Mouse (Mus musculus) CH12.LX (cell line): ENCODE measurements at regions not wholly inside any gene's neighbourhood (a gene's known extent, or its start where the extent isn't known, plus 50 kb on each side); places are given as distances from the start of the nearest gene placed in this dataset.

Experiments used
- DNase-seq: peaks from one replicate; pipeline ENCODE4 v3.0.0-alpha.2; 2013; ENCODE audit errors: extremely low read depth
- H3K27ac ChIP-seq: 2 replicates; pipeline ENCODE4 v1.5.1; 2012; ENCODE audit warnings: low read depth, mild to moderate bottlenecking, control low read depth, moderate library complexity; ENCODE audit not compliant: insufficient read depth
- H3K27me3 ChIP-seq: replicated peaks from 2 replicates; pipeline ENCODE3; 2012; ENCODE audit warnings: inconsistent platforms
- H3K36me3 ChIP-seq, 2 experiments: replicated peaks in 1 of 2; 2 replicates each; pipeline versions ENCODE3 to v1.6.1; 2012; ENCODE audit warnings: inconsistent platforms in 1 of 2, low read length in 1 of 2, mild to moderate bottlenecking in 1 of 2, mixed read lengths in 1 of 2, moderate library complexity in 1 of 2; ENCODE audit not compliant: control insufficient read depth in 1 of 2, insufficient read depth in 1 of 2
- H3K4me1 ChIP-seq, 2 experiments: 2 replicates each; pipeline ENCODE4 v1.6.1; 2012; ENCODE audit warnings: inconsistent platforms in 1 of 2, moderate library complexity in 1 of 2; ENCODE audit not compliant: insufficient read depth in 2 of 2, control insufficient read depth in 1 of 2
- H3K4me2 ChIP-seq: 2 replicates; pipeline ENCODE4 v1.6.1; 2012; ENCODE audit warnings: low read depth, mild to moderate bottlenecking, control low read depth; ENCODE audit not compliant: poor library complexity, insufficient read depth, severe bottlenecking
- H3K4me3 ChIP-seq, 3 experiments: fragments of 150-350 bp in 1 of 3; sonication (generic) in 1 of 3; replicated peaks in 1 of 3; 2 replicates each; pipeline versions ENCODE3 to v1.5.1; 2011 to 2012; ENCODE audit warnings: low read depth in 2 of 3, low read length in 2 of 3, mild to moderate bottlenecking in 2 of 3, moderate library complexity in 2 of 3, control low read depth in 1 of 3, improper control_type of control experiment in 1 of 3, inconsistent platforms in 1 of 3, mixed read lengths in 1 of 3; ENCODE audit not compliant: poor library complexity in 1 of 3
- H3K79me2 ChIP-seq: replicated peaks from 2 replicates; pipeline ENCODE4 v1.6.1; 2012; ENCODE audit warnings: mild to moderate bottlenecking, moderate library complexity; ENCODE audit not compliant: control insufficient read depth, poor library complexity, insufficient read depth, severe bottlenecking; ENCODE audit errors: extremely low read depth
- H3K9ac ChIP-seq: 2 replicates; pipeline ENCODE4 v1.6.1; 2012; ENCODE audit warnings: low read depth, mild to moderate bottlenecking, control low read depth, moderate library complexity; ENCODE audit not compliant: insufficient read depth
- H3K9me3 ChIP-seq: replicated peaks from 2 replicates; pipeline ENCODE3; 2012; ENCODE audit warnings: low read length, inconsistent platforms, mixed read lengths
- BHLHE40 ChIP-seq: IDR thresholded peaks from 2 replicates; pipeline ENCODE4 v1.6.1; 2011; ENCODE audit warnings: mild to moderate bottlenecking, low read depth, low read length, improper control_type of control experiment
- CHD1 ChIP-seq: IDR thresholded peaks from 2 replicates; pipeline ENCODE4 v1.6.1; 2012; ENCODE audit warnings: low read depth, low read length, improper control_type of control experiment, inconsistent platforms
- CHD2 ChIP-seq: IDR thresholded peaks from 2 replicates; pipeline ENCODE4 v1.6.1; 2011; ENCODE audit warnings: low read length, improper control_type of control experiment
- ELF1 ChIP-seq: IDR thresholded peaks from 2 replicates; pipeline ENCODE4 v1.6.1; 2014; ENCODE audit warnings: low read depth, mild to moderate bottlenecking, inconsistent platforms, low read length, improper control_type of control experiment
- EP300 ChIP-seq: IDR thresholded peaks from 2 replicates; pipeline ENCODE4 v1.6.1; 2011; ENCODE audit warnings: low read length, improper control_type of control experiment
- IRF4 ChIP-seq: IDR thresholded peaks from 2 replicates; pipeline ENCODE4 v1.6.1; 2014; ENCODE audit warnings: low read depth, mild to moderate bottlenecking, inconsistent platforms, low read length, improper control_type of control experiment
- JUN ChIP-seq: IDR thresholded peaks from 2 replicates; pipeline ENCODE4 v1.6.1; 2011; ENCODE audit warnings: low read depth, mild to moderate bottlenecking, low read length, improper control_type of control experiment, moderate library complexity; ENCODE audit not compliant: insufficient read depth
- JUND ChIP-seq: conservative IDR thresholded peaks from 2 replicates; pipeline ENCODE4 v1.6.1; 2011; ENCODE audit warnings: low read depth, low read length, improper control_type of control experiment
- KAT2A ChIP-seq: IDR thresholded peaks from 2 replicates; pipeline ENCODE4 v1.6.1; 2012; ENCODE audit warnings: low read length, improper control_type of control experiment, inconsistent platforms; ENCODE audit not compliant: insufficient replicate concordance
- MAFK ChIP-seq: IDR thresholded peaks from 2 replicates; pipeline ENCODE4 v1.6.1; 2011; ENCODE audit warnings: low read length, improper control_type of control experiment; ENCODE audit not compliant: insufficient replicate concordance
- MAX ChIP-seq: IDR thresholded peaks from 2 replicates; pipeline ENCODE4 v1.6.1; 2011; ENCODE audit warnings: low read length, improper control_type of control experiment
- MYC ChIP-seq: IDR thresholded peaks from 2 replicates; pipeline ENCODE4 v1.6.1; 2011; ENCODE audit warnings: low read depth, mild to moderate bottlenecking, improper control_type of control experiment, low read length
- NELFE ChIP-seq: IDR thresholded peaks from 2 replicates; pipeline ENCODE4 v1.6.1; 2011; ENCODE audit warnings: low read depth, low read length, improper control_type of control experiment
- PAX5 ChIP-seq: IDR thresholded peaks from 2 replicates; pipeline ENCODE4 v1.6.1; 2012; ENCODE audit warnings: low read length, inconsistent platforms, mixed read lengths
- RAD21 ChIP-seq: IDR thresholded peaks from 2 replicates; pipeline ENCODE4 v1.6.1; 2011; ENCODE audit warnings: low read depth, mild to moderate bottlenecking, low read length, improper control_type of control experiment, moderate library complexity
- SMC3 ChIP-seq: IDR thresholded peaks from 2 replicates; pipeline ENCODE4 v1.6.1; 2011; ENCODE audit warnings: low read depth, low read length, improper control_type of control experiment
- TBP ChIP-seq: conservative IDR thresholded peaks from 2 replicates; pipeline ENCODE4 v1.6.1; 2011; ENCODE audit warnings: low read depth, low read length, improper control_type of control experiment
- TCF12 ChIP-seq: IDR thresholded peaks from 2 replicates; pipeline ENCODE4 v1.6.1; 2014; ENCODE audit warnings: low read depth, mild to moderate bottlenecking, inconsistent platforms, low read length, improper control_type of control experiment
- USF1 ChIP-seq: IDR thresholded peaks from 2 replicates; pipeline ENCODE4 v1.6.1; 2014; ENCODE audit warnings: low read depth, mild to moderate bottlenecking, inconsistent platforms, low read length, improper control_type of control experiment
- ZKSCAN1 ChIP-seq: IDR thresholded peaks from 2 replicates; pipeline ENCODE4 v1.6.1; 2012; ENCODE audit warnings: low read depth, inconsistent platforms, low read length, improper control_type of control experiment, borderline replicate concordance
- ZMIZ1 ChIP-seq: IDR thresholded peaks from 2 replicates; pipeline ENCODE4 v1.6.1; 2012; ENCODE audit warnings: low read depth, mild to moderate bottlenecking, inconsistent platforms, low read length, improper control_type of control experiment
- ZNF384 ChIP-seq: IDR thresholded peaks from 2 replicates; pipeline ENCODE4 v1.6.1; 2012; ENCODE audit warnings: low read depth, low read length, improper control_type of control experiment, inconsistent platforms
- dilution Hi-C: fragments of 300-500 bp; cut with MboI; formaldehyde crosslinking; loops from 2 replicates; pipeline ENCODE4 v1.14.3; 2020; ENCODE audit warnings: low sequenced_read_pairs; ENCODE audit not compliant: extremely low pct_unique_long_range_greater_than_20kb, extremely low pct_ligation_motif_present
- in situ Hi-C: fragments of 300-500 bp; cut with MboI; formaldehyde crosslinking; loops from 3 replicates; pipeline ENCODE4 v1.14.3; 2019; ENCODE audit warnings: low sequenced_read_pairs, low pct_ligation_motif_present, low pct_unique_long_range_greater_than_20kb, mixed read lengths

DNA sequence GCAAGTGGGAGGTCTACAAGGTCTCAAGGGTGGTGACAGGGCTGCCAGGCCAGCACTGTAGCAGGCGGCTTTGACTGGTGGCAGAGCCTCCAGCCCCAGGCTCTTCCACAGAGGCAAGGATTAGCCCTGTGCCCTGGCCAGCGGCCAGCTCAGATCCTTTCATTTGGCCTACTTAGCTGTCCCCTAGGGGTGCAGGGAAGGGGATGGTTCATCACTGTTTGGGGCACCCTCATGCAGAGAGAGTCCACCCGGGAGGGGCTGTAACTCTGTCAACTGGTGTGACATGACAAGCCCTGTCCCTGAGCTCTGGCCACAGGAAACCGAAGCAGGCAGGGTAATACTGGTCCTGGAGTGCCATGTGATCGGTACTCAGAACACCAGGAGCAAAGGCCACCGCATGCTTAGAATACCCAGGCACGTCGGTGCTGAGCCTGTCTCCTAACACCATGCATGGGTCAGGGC is 378.4 kb downstream of the Zfp536 start:
- in situ Hi-C loops (no loop called here), dilution Hi-C loops (no loop called here)
- Histone ChIP-seq H3K36me3 (no peaks in the 10 kb centered on the region), H3K27ac (no peak overlapping the region), H3K27me3 (no peaks in the 10 kb centered on the region), H3K4me2 (no peak overlapping the region), H3K4me3 (no peak overlapping the region), H3K9me3 (peaks cover 91% of the 10 kb centered on the region), H3K9ac (no peak overlapping the region), H3K79me2 (no peaks in the 10 kb centered on the region), H3K4me1 (no peaks in the 10 kb centered on the region)
- no peak for DNase-seq
- no peak for TF ChIP-seq MYC
- TF ChIP-seq TCF12: no peak
- no peak for TF ChIP-seq BHLHE40
- no peak for TF ChIP-seq IRF4
- no peak for TF ChIP-seq MAX

DNA sequence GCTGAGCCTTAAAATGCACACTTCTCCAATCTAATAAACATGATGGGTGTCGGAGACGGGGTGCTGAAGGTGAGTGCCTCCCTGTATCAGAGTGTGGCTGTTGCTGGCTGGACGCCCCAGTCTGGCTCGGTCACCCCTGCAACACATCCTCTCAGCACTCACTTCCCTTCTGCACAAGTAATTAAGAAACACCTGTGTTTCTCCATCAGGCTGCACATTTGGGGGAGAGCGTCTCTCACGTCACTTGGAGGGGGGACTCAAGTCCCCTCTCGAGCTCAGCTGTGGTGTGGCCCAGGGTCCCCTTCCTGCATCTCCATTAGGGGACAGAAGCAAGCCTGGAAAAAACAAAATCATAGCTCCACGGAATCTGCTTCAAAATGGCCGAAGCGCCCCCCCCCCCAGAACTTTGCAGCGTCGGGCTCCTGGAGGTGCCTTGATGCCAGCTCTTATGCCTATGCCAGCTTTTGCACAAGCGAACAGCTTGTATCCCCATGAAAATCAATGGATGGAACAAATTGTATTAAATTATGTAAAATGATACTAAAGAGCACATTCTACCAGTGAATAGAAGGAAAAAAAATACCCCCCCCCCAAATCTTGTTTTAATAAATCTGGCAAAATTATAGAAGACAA is 377.4 kb downstream of the Zfp536 start:
- H3K4me3 ChIP-seq: no peak overlapping the region
- no peak overlapping the region for H3K4me2 ChIP-seq
- no peaks in the 10 kb centered on the region for H3K36me3 ChIP-seq
- no peaks in the 10 kb centered on the region for H3K27me3 ChIP-seq
- no peaks in the 10 kb centered on the region for H3K79me2 ChIP-seq
- no peak overlapping the region for H3K27ac ChIP-seq
- peaks cover 91% of the 10 kb centered on the region for H3K9me3 ChIP-seq
- in situ Hi-C loops (no loop called here), dilution Hi-C loops (no loop called here)
- no peaks in the 10 kb centered on the region for H3K4me1 ChIP-seq
- H3K9ac ChIP-seq: no peak overlapping the region
- TF ChIP-seq EP300 (no peak), CHD1 (no peak), USF1 (no peak), RAD21 (no peak), ELF1 (no peak), TBP (no peak), JUND (no peak), IRF4 (no peak), KAT2A (no peak)
- DNase-seq: no peak

DNA sequence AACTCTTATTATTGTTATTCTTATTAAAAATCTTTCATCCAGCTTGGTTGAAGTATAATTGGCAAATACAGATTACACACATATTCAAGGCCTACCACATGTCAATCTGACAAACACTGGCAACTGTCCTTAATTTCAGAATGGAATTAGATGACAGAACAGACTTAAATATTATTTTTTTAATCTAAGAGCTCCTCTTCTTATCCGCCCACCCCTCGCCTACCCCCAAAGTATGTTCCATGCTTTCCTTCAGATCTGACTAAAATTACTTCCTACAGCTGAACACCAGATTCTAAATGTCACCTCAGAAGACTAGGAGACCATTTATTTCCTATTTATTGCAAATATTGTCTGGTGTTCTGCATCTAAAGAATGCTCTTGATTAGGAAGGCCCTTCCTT is 370.0 kb downstream of the Zfp536 start:
- Histone ChIP-seq H3K36me3 (no peaks in the 10 kb centered on the region), H3K9ac (no peak overlapping the region), H3K79me2 (no peaks in the 10 kb centered on the region), H3K9me3 (peaks cover 70% of the 10 kb centered on the region), H3K4me3 (no peak overlapping the region), H3K27ac (no peak overlapping the region), H3K4me1 (no peaks in the 10 kb centered on the region), H3K27me3 (no peaks in the 10 kb centered on the region), H3K4me2 (no peak overlapping the region)
- DNase-seq: no peak
- in situ Hi-C loops (no loop called here), dilution Hi-C loops (no loop called here)
- TF ChIP-seq MYC: no peak
- TF ChIP-seq NELFE: no peak
- no peak for TF ChIP-seq PAX5
- no peak for TF ChIP-seq BHLHE40
- no peak for TF ChIP-seq MAFK
- no peak for TF ChIP-seq SMC3
- no peak for TF ChIP-seq JUN
- no peak for TF ChIP-seq CHD2
- TF ChIP-seq ZNF384: no peak
- no peak for TF ChIP-seq ZKSCAN1
- TF ChIP-seq ZMIZ1: no peak
- no peak for TF ChIP-seq JUND
